Mouse (Mus musculus): ENCODE measurements around the gene Cd2ap. TPM values are rescaled to one million over a fixed set of nuclear protein-coding genes. Genes with fewer than 3 reads are reported as not detected.
A peak's percentile ranks its signal among the peaks of the same experiment; 100 is the strongest.

Gene Cd2ap
- total and polyA plus RNA-seq, 3 experiments, result 10.7 to 14.3 TPM; not detected in 1

DNA sequence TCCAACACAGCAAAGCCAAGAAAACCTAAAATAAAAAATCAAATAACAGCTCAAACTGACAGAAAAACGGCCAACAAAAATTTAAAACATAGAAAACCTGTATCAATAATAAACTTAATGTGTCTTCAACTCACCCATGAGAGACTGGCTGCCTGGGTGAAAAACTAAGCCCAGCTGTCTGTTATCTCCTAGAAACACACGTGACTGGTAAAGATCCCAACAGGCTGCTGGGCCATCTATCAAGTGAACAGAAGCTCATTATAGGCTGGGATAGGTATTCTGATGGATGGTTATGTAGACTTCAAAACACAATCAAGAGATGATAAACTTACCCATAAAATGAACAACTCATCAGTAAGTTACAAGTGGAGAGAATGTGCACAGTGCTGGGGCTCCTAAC, 86.7 kb downstream of the Cd2ap start:
- Histone ChIP-seq H3K4me3 (ENCODE audit: control insufficient read depth in 1 of 2, insufficient read depth in 1 of 2, low read depth in 2 of 2, low read length in 2 of 2) (no peak overlapping the region), H3K9ac (ENCODE audit: control insufficient read depth, low read depth, low read length, poor library complexity, severe bottlenecking) (no peak overlapping the region), H3K36me3 (ENCODE audit: control insufficient read depth in 1 of 2, insufficient read depth in 2 of 2, low read length in 2 of 2) (no peaks in the 10 kb centered on the region), H3K79me2 (ENCODE audit: control insufficient read depth, insufficient read depth, low read length, poor library complexity) (no peaks in the 10 kb centered on the region), H3K27me3 (ENCODE audit: control insufficient read depth in 1 of 2, insufficient read depth in 2 of 2, low read length in 2 of 2) (no peaks in the 10 kb centered on the region), H3K9me3 (replicated peaks; ENCODE audit: insufficient read depth, low read length) (no peaks in the 10 kb centered on the region), H3K4me1 (ENCODE audit: control insufficient read depth in 1 of 2, insufficient read depth in 2 of 2, low read length in 2 of 2) (no peaks in the 10 kb centered on the region), H3K27ac (ENCODE audit: control insufficient read depth, low read depth, low read length) (no peak overlapping the region)
- peak; percentile 18 for DNase-seq (ENCODE audit: low read depth, low spot score)
- TF ChIP-seq USF1 (IDR thresholded peaks at IDR 0.05; ENCODE audit: low read depth, low read length), result peak; percentile 76
- no peak for TF ChIP-seq USF2 (IDR thresholded peaks at IDR 0.05; ENCODE audit: borderline replicate concordance in 1 of 2, insufficient read depth in 1 of 2, low read depth in 1 of 2, low read length in 2 of 2)
- no peak for TF ChIP-seq ZC3H11A (IDR thresholded peaks at IDR 0.05; ENCODE audit: low read depth, low read length)
- TF ChIP-seq CHD1 (IDR thresholded peaks at IDR 0.05; ENCODE audit: low read depth, low read length), result no peak
- no peak for TF ChIP-seq MXI1 (IDR thresholded peaks at IDR 0.05; ENCODE audit: low read depth, low read length)
- 0 out of 2 replicates have a peak, but pooled peaks have one; percentile 14 for TF ChIP-seq TAL1 (IDR thresholded peaks at IDR 0.05; ENCODE audit: low read length)
- TF ChIP-seq ZKSCAN1 (IDR thresholded peaks at IDR 0.05; ENCODE audit: low read depth, low read length), result no peak
- TF ChIP-seq BHLHE40 (IDR thresholded peaks at IDR 0.05; ENCODE audit: borderline replicate concordance, low read depth, low read length), result peak; percentile 74
- no peak for TF ChIP-seq ZNF384 (IDR thresholded peaks at IDR 0.05; ENCODE audit: low read depth, low read length)
- no peak for TF ChIP-seq POLR2AphosphoS2 (IDR thresholded peaks at IDR 0.05; ENCODE audit: low read length)
- no peak for TF ChIP-seq JUND (IDR thresholded peaks at IDR 0.05; ENCODE audit: low read depth, low read length)
- peak; percentile 30; the same call in 1 of the 2 replicates for TF ChIP-seq ETS1 (IDR thresholded peaks at IDR 0.05; ENCODE audit: low read depth, low read length)
- no peak for TF ChIP-seq TBP (IDR thresholded peaks at IDR 0.05; ENCODE audit: low read depth, low read length)
- TF ChIP-seq SMC3 (IDR thresholded peaks at IDR 0.05; ENCODE audit: low read depth, low read length), result no peak
- TF ChIP-seq CHD2 (IDR thresholded peaks at IDR 0.05; ENCODE audit: low read length), result no peak
- no peak for TF ChIP-seq NRF1 (IDR thresholded peaks at IDR 0.05; ENCODE audit: insufficient read depth, low read depth, low read length, poor library complexity, severe bottlenecking)
- TF ChIP-seq GABPA (IDR thresholded peaks at IDR 0.05; ENCODE audit: low read depth, low read length), result no peak
- peak; percentile 35; the same call in 1 of the 2 replicates for TF ChIP-seq TCF12 (IDR thresholded peaks at IDR 0.05; ENCODE audit: low read depth, low read length)
- TF ChIP-seq MAX (IDR thresholded peaks at IDR 0.05; ENCODE audit: low read length), result no peak

DNA sequence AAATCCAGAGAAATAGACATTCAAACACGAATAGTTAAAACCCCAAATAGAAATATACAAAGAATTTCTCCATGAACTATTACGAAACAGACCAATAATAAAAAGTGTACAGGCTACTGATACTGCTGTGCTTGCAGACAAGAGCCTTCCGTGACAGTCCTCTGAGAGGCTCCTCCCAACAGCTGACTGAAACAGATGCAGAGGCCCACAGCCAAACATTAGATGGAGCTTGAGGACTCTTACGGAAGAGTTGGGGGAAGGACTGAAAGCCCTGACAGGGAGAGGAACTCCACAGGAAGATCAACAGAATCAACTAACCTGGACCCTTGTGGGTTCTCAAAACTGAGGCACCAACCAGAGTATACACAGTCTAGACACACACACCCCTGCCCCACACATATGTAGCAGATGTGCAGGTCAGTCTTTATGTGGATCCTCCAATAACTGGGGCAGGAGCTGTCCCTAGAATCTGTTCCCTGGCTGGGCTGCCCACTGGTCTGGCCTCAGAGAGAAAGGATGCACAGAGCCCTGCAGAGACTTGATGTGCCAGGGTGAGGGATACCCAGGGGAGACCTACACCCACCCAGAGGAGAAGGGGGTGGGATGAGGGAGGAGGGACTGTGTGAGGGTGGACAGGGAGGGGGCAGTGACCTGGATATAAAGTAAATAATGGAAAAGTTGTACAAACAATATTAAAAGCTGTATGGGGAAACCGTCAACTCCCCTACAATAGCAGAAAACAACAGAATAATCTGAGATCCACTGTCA, 87.6 kb downstream of the Cd2ap start:
- H3K4me3 ChIP-seq (ENCODE audit: control insufficient read depth in 1 of 2, insufficient read depth in 1 of 2, low read depth in 2 of 2, low read length in 2 of 2), result no peak overlapping the region
- TF ChIP-seq TBP (IDR thresholded peaks at IDR 0.05; ENCODE audit: low read depth, low read length) (no peak), KAT2A (conservative IDR thresholded peaks at IDR 0.05; ENCODE audit: low read depth, low read length) (no peak), MYB (IDR thresholded peaks at IDR 0.05; ENCODE audit: low read depth, low read length) (no peak), TAL1 (IDR thresholded peaks at IDR 0.05; ENCODE audit: low read length) (no peak), USF1 (IDR thresholded peaks at IDR 0.05; ENCODE audit: low read depth, low read length) (no peak), ZMIZ1 (IDR thresholded peaks at IDR 0.05; ENCODE audit: low read depth, low read length) (no peak), E2F4 (IDR thresholded peaks at IDR 0.05; ENCODE audit: borderline replicate concordance, low read depth, low read length) (no peak), GATA1 (IDR thresholded peaks at IDR 0.05; ENCODE audit: low read depth, low read length) (no peak), MXI1 (IDR thresholded peaks at IDR 0.05; ENCODE audit: low read depth, low read length) (no peak), TCF12 (IDR thresholded peaks at IDR 0.05; ENCODE audit: low read depth, low read length) (no peak), POLR2AphosphoS2 (IDR thresholded peaks at IDR 0.05; ENCODE audit: low read length) (no peak), CHD1 (IDR thresholded peaks at IDR 0.05; ENCODE audit: low read depth, low read length) (no peak), SMC3 (IDR thresholded peaks at IDR 0.05; ENCODE audit: low read depth, low read length) (no peak), MAX (IDR thresholded peaks at IDR 0.05; ENCODE audit: low read length) (no peak), MEF2A (IDR thresholded peaks at IDR 0.05; ENCODE audit: extremely low read depth, insufficient replicate concordance, low read depth, low read length, poor library complexity, severe bottlenecking) (no peak), EP300 (IDR thresholded peaks at IDR 0.05; ENCODE audit: low read depth in 1 of 2, low read length in 2 of 2) (no peak)
- H3K9ac ChIP-seq (ENCODE audit: control insufficient read depth, low read depth, low read length, poor library complexity, severe bottlenecking), result no peak overlapping the region
- H3K9me3 ChIP-seq (replicated peaks; ENCODE audit: insufficient read depth, low read length), result no peaks in the 10 kb centered on the region
- H3K27me3 ChIP-seq (ENCODE audit: control insufficient read depth in 1 of 2, insufficient read depth in 2 of 2, low read length in 2 of 2), result no peaks in the 10 kb centered on the region
- H3K4me1 ChIP-seq (ENCODE audit: control insufficient read depth in 1 of 2, insufficient read depth in 2 of 2, low read length in 2 of 2), result no peaks in the 10 kb centered on the region
- no peaks in the 10 kb centered on the region for H3K79me2 ChIP-seq (ENCODE audit: control insufficient read depth, insufficient read depth, low read length, poor library complexity)
- H3K36me3 ChIP-seq (ENCODE audit: control insufficient read depth in 1 of 2, insufficient read depth in 2 of 2, low read length in 2 of 2), result no peaks in the 10 kb centered on the region
- no peak overlapping the region for H3K27ac ChIP-seq (ENCODE audit: control insufficient read depth, low read depth, low read length)
- DNase-seq (ENCODE audit: low read depth, low spot score), result no peak

Data from MEL (cell line).